Mouse (Mus musculus): ENCODE measurements at regions not wholly inside any gene's neighbourhood (a gene's known extent, or its start where the extent isn't known, plus 50 kb on each side); places are given as distances from the start of the nearest gene placed in this dataset.
"Not testable (repeated sequence)": the region's sequence is repeated elsewhere in the genome, so short reads cannot be mapped to it uniquely, and the experiment has no call there.

DNA sequence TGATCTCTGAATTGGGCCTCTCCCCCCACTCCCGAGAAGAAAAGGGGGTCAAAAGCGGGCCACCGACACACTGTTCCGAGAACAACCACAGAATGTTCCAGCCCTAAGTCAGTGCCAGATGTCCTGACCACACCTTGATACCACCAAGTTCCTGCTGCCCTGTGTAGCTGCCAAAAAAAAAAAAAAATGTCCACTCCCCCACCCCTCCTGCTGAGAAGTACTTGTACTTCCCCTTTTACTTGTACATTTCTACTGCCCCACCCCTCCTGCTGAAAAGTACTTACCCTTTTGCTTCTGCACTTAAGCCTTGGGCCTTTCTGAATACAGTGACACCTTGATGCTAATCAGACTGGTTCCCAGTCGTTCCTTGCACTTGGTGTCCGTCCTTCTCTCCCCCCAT lies 299.7 kb upstream of the Lrrn1 start:
- not testable (repeated sequence) for TF ChIP-seq CTCF (IDR thresholded peaks at IDR 0.05; ENCODE audit: low read depth, low read length); POLR2A (IDR thresholded peaks at IDR 0.05; ENCODE audit: borderline replicate concordance, low read depth, low read length)
